Mouse (Mus musculus): ENCODE measurements around the gene Cald1. TPM values are rescaled to one million over a fixed set of nuclear protein-coding genes. Genes with fewer than 3 reads are reported as not detected.
A peak's percentile ranks its signal among the peaks of the same experiment; 100 is the strongest.

The Cald1 gene
- polyA plus RNA-seq, 1 experiment from 2014 or later = 122 TPM

DNA sequence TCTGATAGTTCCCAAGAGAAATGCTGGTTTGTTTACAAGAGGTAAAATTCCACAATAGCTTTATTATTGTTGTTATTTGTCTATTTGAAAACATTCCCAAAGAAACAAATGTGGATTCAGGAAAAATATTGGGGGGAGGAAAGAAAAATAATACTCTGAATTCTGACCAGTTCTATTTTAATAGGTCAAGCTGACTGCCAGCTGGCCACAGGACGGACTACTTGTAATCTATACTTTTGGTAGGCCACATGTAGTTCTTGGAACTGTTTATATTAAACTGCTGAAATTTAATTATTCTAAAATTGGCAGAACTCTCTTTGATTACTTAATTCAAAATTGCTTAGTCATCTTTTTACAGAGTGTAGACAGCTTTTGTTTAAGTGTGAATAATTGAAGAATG is 73.1 kb downstream of the Cald1 start:
- 82% methylated on average over 1 of the region's 1 CpGs for whole genome bisulfite sequencing
- H3K4me1 ChIP-seq (ENCODE audit: control insufficient read depth, insufficient read depth, low read length) = peaks cover 3% of the 10 kb centered on the region; the same call in 1 of the 2 replicates
- no peaks in the 10 kb centered on the region for H3K27me3 ChIP-seq (ENCODE audit: control insufficient read depth, insufficient read depth, low read length)
- peaks cover 5% of the 10 kb centered on the region; the same call in 1 of the 2 replicates for H3K36me3 ChIP-seq (ENCODE audit: control insufficient read depth, insufficient read depth)
- H3K4me3 ChIP-seq (ENCODE audit: low read length) = no peak overlapping the region
- ATAC-seq (replicated peaks; ENCODE audit: extremely low read depth, insufficient read depth, low FRiP score) = no peak
- H3K9ac ChIP-seq (ENCODE audit: low read length) = no peak overlapping the region
- no peak overlapping the region for H3K4me2 ChIP-seq (ENCODE audit: low read depth, low read length)
- H3K27ac ChIP-seq (ENCODE audit: low read length) = no peak overlapping the region
- H3K9me3 ChIP-seq (replicated peaks; ENCODE audit: control insufficient read depth, low read length) = peaks cover 6% of the 10 kb centered on the region; the same call in 1 of the 2 replicates

DNA sequence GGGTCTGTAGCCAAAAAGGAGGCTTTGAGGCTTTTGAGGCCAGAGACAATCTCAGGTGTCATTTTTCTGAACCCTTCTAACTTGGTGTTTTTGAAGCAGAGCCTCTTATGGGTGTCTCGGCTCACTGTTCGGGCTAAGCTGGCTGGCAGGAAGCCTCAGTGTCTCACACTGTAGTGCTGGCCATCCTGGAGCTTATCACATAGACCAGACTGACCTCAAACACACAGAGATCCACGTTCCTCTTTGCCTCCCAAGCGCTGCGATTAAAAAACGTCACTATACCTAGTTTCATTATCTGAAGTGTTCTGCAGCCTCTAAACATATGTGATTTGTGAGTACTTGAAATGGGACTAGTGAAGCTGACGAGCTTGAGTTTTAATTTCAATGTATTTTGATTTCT is 76.1 kb downstream of the Cald1 start:
- Histone ChIP-seq H3K36me3 (ENCODE audit: control insufficient read depth, insufficient read depth) (0 out of 2 replicates have a peak, but pooled peaks cover 2% of the 10 kb centered on the region), H3K27ac (ENCODE audit: low read length) (no peak overlapping the region), H3K27me3 (ENCODE audit: control insufficient read depth, insufficient read depth, low read length) (no peaks in the 10 kb centered on the region), H3K4me3 (ENCODE audit: low read length) (no peak overlapping the region), H3K9ac (ENCODE audit: low read length) (no peak overlapping the region), H3K4me1 (ENCODE audit: control insufficient read depth, insufficient read depth, low read length) (peaks cover 3% of the 10 kb centered on the region; the same call in 1 of the 2 replicates), H3K9me3 (replicated peaks; ENCODE audit: control insufficient read depth, low read length) (0 out of 2 replicates have a peak, but pooled peaks cover 3% of the 10 kb centered on the region), H3K4me2 (ENCODE audit: low read depth, low read length) (peak overlapping the region; percentile 13; the same call in 1 of the 2 replicates)
- no peak for ATAC-seq (replicated peaks; ENCODE audit: extremely low read depth, insufficient read depth, low FRiP score)
- WGBS = 56% methylated on average over 7 of the region's 7 CpGs

DNA sequence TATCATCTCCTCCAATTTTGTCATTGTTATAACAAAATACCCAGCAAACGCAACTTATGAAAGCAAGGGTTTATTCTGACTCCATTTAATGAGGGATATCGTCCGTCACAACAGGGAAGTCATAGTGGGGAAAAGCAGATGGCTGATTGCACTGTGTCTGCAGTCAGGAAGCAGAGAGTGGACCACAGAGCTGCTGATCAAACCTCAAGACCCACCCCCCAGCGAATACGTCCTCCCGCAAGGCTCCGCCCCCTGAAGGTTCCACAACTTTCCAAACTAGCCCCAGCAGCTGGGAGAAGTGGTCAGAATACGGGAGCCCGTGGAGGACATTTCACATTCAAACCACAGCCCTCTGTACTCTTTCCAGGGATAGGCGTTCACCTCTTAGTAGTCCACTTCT is 76.6 kb downstream of the Cald1 start:
- no peak overlapping the region for H3K27ac ChIP-seq (ENCODE audit: low read length)
- H3K36me3 ChIP-seq (ENCODE audit: control insufficient read depth, insufficient read depth) = 0 out of 2 replicates have a peak, but pooled peaks cover 2% of the 10 kb centered on the region
- no peaks in the 10 kb centered on the region for H3K27me3 ChIP-seq (ENCODE audit: control insufficient read depth, insufficient read depth, low read length)
- no peak for ATAC-seq (replicated peaks; ENCODE audit: extremely low read depth, insufficient read depth, low FRiP score)
- H3K9me3 ChIP-seq (replicated peaks; ENCODE audit: control insufficient read depth, low read length) = 0 out of 2 replicates have a peak, but pooled peaks cover 3% of the 10 kb centered on the region
- 72% methylated on average over 10 of the region's 10 CpGs for WGBS
- peaks cover 3% of the 10 kb centered on the region; the same call in 1 of the 2 replicates for H3K4me1 ChIP-seq (ENCODE audit: control insufficient read depth, insufficient read depth, low read length)
- no peak overlapping the region for H3K4me3 ChIP-seq (ENCODE audit: low read length)
- no peak overlapping the region for H3K9ac ChIP-seq (ENCODE audit: low read length)
- H3K4me2 ChIP-seq (ENCODE audit: low read depth, low read length) = peak overlapping the region; percentile 13; the same call in 1 of the 2 replicates

DNA sequence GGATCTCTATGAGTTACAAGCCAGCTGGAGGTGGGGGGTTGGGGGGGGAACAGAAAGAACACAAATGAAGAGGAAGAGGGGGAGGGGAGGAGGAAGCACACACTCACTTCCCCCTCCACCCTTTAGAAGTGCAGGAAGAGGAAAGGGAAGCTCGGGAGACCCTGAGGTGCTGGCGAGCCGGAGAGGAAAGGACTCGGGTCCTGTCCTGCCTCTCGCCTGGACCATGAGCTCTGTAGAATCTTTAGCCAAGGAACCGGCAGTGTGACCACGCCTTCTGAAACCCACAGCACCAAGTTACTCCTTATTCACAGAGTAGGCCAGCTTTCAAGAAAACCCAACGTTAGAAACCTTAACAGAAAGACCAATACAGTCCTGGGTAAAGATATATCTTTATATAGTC is 83.8 kb downstream of the Cald1 start:
- WGBS = 57% methylated on average over 8 of the region's 8 CpGs
- H3K4me2 ChIP-seq (ENCODE audit: low read depth, low read length) = no peak overlapping the region
- no peak overlapping the region; the same call in 1 of the 2 replicates for H3K27ac ChIP-seq (ENCODE audit: low read length)
- peaks cover 24% of the 10 kb centered on the region for H3K4me1 ChIP-seq (ENCODE audit: control insufficient read depth, insufficient read depth, low read length)
- H3K9ac ChIP-seq (ENCODE audit: low read length) = no peak overlapping the region
- H3K4me3 ChIP-seq (ENCODE audit: low read length) = no peak overlapping the region
- no peaks in the 10 kb centered on the region for H3K9me3 ChIP-seq (replicated peaks; ENCODE audit: control insufficient read depth, low read length)
- H3K36me3 ChIP-seq (ENCODE audit: control insufficient read depth, insufficient read depth) = no peaks in the 10 kb centered on the region
- H3K27me3 ChIP-seq (ENCODE audit: control insufficient read depth, insufficient read depth, low read length) = no peaks in the 10 kb centered on the region
- no peak for ATAC-seq (replicated peaks; ENCODE audit: extremely low read depth, insufficient read depth, low FRiP score)

DNA sequence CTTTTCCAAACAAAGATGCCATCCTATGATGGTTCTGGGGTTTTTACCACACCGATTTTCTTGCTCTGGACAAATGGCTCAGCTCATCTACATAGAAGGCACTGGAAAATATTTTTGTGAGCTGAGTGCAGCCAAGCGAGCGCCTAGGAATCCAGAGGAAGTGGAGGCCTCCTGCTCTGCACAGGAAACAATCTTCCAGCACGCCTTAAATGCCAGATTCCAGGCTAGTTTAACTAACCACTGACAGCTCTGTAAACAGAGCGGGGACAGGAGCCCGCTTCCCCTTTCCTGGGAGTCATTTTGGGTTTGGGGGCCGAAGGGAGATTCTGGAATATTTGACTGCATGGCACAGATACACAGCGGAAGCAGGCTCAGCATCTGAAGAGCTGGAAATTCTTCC is 86.6 kb downstream of the Cald1 start:
- H3K4me1 ChIP-seq (ENCODE audit: control insufficient read depth, insufficient read depth, low read length) = peaks cover 26% of the 10 kb centered on the region
- no peak overlapping the region for H3K4me3 ChIP-seq (ENCODE audit: low read length)
- peak overlapping the region; percentile 75 for H3K27ac ChIP-seq (ENCODE audit: low read length)
- ATAC-seq (replicated peaks; ENCODE audit: extremely low read depth, insufficient read depth, low FRiP score) = no peak
- H3K9me3 ChIP-seq (replicated peaks; ENCODE audit: control insufficient read depth, low read length) = no peaks in the 10 kb centered on the region
- H3K9ac ChIP-seq (ENCODE audit: low read length) = peak overlapping the region; percentile 21; the same call in 1 of the 2 replicates
- 19% methylated on average over 8 of the region's 8 CpGs for WGBS
- no peaks in the 10 kb centered on the region for H3K36me3 ChIP-seq (ENCODE audit: control insufficient read depth, insufficient read depth)
- 0 out of 2 replicates have a peak overlapping the region, but pooled peaks have one; percentile 8 for H3K4me2 ChIP-seq (ENCODE audit: low read depth, low read length)
- H3K27me3 ChIP-seq (ENCODE audit: control insufficient read depth, insufficient read depth, low read length) = no peaks in the 10 kb centered on the region

DNA sequence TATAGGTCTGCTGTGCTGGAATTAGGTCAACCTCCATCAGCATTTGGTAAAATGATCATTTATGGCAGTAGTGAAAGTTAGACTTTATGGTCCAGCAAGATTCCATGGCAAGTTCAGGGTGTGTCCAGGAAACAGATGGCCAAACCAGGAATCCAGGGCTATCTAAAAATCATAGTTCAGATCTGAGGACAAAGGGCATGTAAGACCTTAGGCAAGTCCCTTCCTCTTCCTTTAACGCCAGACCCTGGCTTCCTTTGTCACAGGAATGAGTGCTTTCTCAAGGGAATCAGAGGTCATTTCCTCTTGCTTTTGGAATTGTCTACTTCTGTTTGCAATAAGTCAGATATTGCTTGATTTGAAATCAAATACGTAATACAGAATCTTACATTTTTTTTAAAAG is 90.7 kb downstream of the Cald1 start:
- 67% methylated on average over 2 of the region's 2 CpGs for WGBS
- H3K4me3 ChIP-seq (ENCODE audit: low read length) = no peak overlapping the region
- H3K9ac ChIP-seq (ENCODE audit: low read length) = no peak overlapping the region
- H3K27ac ChIP-seq (ENCODE audit: low read length) = no peak overlapping the region
- ATAC-seq (replicated peaks; ENCODE audit: extremely low read depth, insufficient read depth, low FRiP score) = no peak
- no peak overlapping the region for H3K4me2 ChIP-seq (ENCODE audit: low read depth, low read length)
- H3K36me3 ChIP-seq (ENCODE audit: control insufficient read depth, insufficient read depth) = no peaks in the 10 kb centered on the region
- no peaks in the 10 kb centered on the region for H3K27me3 ChIP-seq (ENCODE audit: control insufficient read depth, insufficient read depth, low read length)
- peaks cover 21% of the 10 kb centered on the region for H3K4me1 ChIP-seq (ENCODE audit: control insufficient read depth, insufficient read depth, low read length)
- H3K9me3 ChIP-seq (replicated peaks; ENCODE audit: control insufficient read depth, low read length) = no peaks in the 10 kb centered on the region

DNA sequence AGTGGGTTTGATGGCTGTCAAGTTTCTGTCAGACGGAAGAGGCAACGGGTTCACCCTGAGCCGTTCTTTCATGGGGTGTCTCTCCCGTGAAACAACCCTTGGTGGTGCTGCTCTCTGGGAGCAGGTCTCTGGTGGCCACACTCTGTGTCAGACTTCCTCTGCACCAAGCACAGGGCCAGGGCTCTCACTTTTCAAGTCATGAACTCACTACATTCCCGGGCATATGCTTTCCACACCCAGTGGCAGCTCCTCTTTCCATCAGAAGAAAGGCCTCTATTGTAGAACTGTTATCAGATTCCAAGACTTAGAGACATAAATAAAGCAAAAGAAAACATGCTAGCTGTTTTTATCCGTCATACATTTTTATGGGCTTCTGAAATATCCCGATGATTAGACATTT is 93.1 kb downstream of the Cald1 start:
- Histone ChIP-seq H3K27me3 (ENCODE audit: control insufficient read depth, insufficient read depth, low read length) (no peaks in the 10 kb centered on the region), H3K4me1 (ENCODE audit: control insufficient read depth, insufficient read depth, low read length) (peaks cover 13% of the 10 kb centered on the region), H3K36me3 (ENCODE audit: control insufficient read depth, insufficient read depth) (no peaks in the 10 kb centered on the region), H3K27ac (ENCODE audit: low read length) (no peak overlapping the region), H3K4me2 (ENCODE audit: low read depth, low read length) (no peak overlapping the region), H3K4me3 (ENCODE audit: low read length) (no peak overlapping the region), H3K9ac (ENCODE audit: low read length) (no peak overlapping the region), H3K9me3 (replicated peaks; ENCODE audit: control insufficient read depth, low read length) (no peaks in the 10 kb centered on the region)
- ATAC-seq (replicated peaks; ENCODE audit: extremely low read depth, insufficient read depth, low FRiP score) = no peak
- WGBS = 69% methylated on average over 7 of the region's 7 CpGs

DNA sequence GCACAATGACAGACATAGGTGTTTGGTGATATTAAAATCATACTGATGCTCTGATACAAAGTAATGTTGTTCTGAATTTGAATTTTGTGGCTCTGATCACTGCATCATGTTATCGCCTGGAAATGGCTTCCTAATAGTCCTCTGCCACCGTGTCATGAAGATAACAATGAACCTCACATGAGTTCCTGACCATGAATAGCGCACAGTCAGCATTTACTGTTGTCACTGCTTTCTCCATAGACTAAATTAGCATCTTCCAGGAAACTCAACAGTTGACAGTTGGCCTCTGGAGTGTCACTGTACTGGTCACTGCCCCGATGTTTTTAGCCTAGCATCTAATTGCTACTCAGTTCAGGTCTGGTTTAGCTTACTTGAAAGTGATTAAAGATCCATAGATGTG is 95.8 kb downstream of the Cald1 start:
- Histone ChIP-seq H3K9ac (ENCODE audit: low read length) (no peak overlapping the region), H3K36me3 (ENCODE audit: control insufficient read depth, insufficient read depth) (no peaks in the 10 kb centered on the region), H3K27ac (ENCODE audit: low read length) (no peak overlapping the region), H3K4me3 (ENCODE audit: low read length) (no peak overlapping the region), H3K4me1 (ENCODE audit: control insufficient read depth, insufficient read depth, low read length) (peaks cover 12% of the 10 kb centered on the region), H3K4me2 (ENCODE audit: low read depth, low read length) (no peak overlapping the region), H3K9me3 (replicated peaks; ENCODE audit: control insufficient read depth, low read length) (no peaks in the 10 kb centered on the region), H3K27me3 (ENCODE audit: control insufficient read depth, insufficient read depth, low read length) (no peaks in the 10 kb centered on the region)
- WGBS = 76% methylated on average over 4 of the region's 4 CpGs
- no peak for ATAC-seq (replicated peaks; ENCODE audit: extremely low read depth, insufficient read depth, low FRiP score)

DNA sequence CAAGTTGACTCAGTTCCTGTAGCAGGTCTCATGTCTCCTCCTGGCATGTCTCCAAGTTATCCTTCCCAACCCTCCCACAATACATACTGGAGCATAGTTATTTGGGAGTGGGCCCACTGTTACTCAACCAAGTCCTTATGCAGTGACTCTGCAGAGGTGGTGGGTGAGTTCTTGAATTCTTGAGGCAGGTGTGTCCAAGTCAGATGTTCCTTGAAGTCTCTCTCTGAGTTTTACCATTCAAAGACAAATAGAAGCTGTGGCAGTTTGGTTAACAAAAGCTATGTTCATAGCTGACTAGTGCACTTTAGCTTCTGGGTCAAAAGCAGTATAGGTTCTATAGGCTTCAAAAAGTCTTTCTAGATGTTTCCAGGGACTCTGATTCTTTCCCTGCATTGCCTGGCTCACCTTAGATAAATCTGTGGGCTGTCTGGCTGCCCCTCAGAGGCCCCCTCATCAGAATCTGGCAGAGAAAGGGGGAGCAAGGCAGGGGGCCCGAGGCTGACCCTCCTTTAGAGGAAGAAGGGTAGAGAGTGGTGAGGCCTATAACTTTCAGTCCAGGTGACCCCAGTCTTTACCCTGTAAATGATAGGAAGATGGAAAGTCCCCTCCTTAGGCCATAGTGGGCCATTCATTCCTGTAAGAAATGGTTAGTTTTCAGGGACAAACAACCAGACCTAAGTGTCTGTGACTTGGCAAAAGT is 105.3 kb downstream of the Cald1 start:
- Histone ChIP-seq H3K27ac (ENCODE audit: low read length) (no peak overlapping the region), H3K36me3 (ENCODE audit: control insufficient read depth, insufficient read depth) (peaks cover 29% of the 10 kb centered on the region), H3K9ac (ENCODE audit: low read length) (no peak overlapping the region), H3K4me2 (ENCODE audit: low read depth, low read length) (no peak overlapping the region), H3K4me3 (ENCODE audit: low read length) (no peak overlapping the region), H3K27me3 (ENCODE audit: control insufficient read depth, insufficient read depth, low read length) (no peaks in the 10 kb centered on the region), H3K4me1 (ENCODE audit: control insufficient read depth, insufficient read depth, low read length) (peaks cover 21% of the 10 kb centered on the region), H3K9me3 (replicated peaks; ENCODE audit: control insufficient read depth, low read length) (peaks cover 21% of the 10 kb centered on the region)
- no peak for ATAC-seq (replicated peaks; ENCODE audit: extremely low read depth, insufficient read depth, low FRiP score)
- 77% methylated on average over 1 of the region's 1 CpGs for WGBS
